Mouse (Mus musculus) megakaryocyte-erythroid progenitor cell, adult 5-6 weeks (primary cell): Measurements from ENCODE around the gene Nubpl. TPM values are rescaled to one million over a fixed set of nuclear protein-coding genes. Genes with fewer than 3 reads are reported as not detected.
A peak's percentile ranks its signal among the peaks of the same experiment; 100 is the strongest.

ENCODE experiments used
- ATAC-seq: replicated peaks from 2 replicates; pipeline ENCODE4 v1.8.0; 2016; ENCODE audit warnings: mild to moderate bottlenecking, inconsistent platforms; ENCODE audit not compliant: severe bottlenecking, poor library complexity, low FRiP score, low TSS enrichment
- total RNA-seq, 2 experiments: library from RNA; stranded (forward) in 1 of 2; stranded (reverse) in 1 of 2; fragments of 200-1000, 215-1000 nt in 1 of 2; fragments of >200 nt in 1 of 2; fragmentation: Nextera tagmentation in 1 of 2; gene quantifications; 2 replicates each; pipeline ENCODE4 v1.2.3; 2014 to 2017

Nubpl gene
- total RNA-seq (2014; fragmentation: Nextera tagmentation) = 7.5 and 8.8 TPM in 2 replicates
- total RNA-seq (2017) = 5.2 and 9.4 TPM in 2 replicates

DNA sequence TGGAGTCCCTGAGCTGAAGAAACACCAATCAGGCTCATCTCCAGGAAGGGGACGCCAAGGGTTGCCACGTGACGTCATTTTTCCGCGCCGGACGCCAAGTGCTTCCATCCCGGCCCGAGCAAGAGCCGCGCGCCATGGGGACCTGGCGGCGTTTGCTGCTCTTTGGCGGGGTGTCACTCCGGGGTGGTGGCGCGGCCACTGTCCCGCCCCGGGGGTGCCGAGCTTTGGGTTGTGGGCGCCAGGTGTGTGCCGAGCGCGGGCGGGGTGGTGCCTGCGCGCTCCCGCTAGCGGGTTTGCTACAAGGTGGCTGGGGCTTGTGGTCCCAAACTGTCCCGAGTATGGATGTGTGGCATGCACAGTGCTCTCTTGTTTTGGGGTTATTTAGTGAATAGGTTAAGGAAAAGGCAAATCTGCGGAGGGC lies at the start of gene Nubpl:
Gene Nubpl, plus strand, starts transcription at position 88 of the 421 bp plus-strand sequence.
- ATAC-seq = peak; percentile 98

DNA sequence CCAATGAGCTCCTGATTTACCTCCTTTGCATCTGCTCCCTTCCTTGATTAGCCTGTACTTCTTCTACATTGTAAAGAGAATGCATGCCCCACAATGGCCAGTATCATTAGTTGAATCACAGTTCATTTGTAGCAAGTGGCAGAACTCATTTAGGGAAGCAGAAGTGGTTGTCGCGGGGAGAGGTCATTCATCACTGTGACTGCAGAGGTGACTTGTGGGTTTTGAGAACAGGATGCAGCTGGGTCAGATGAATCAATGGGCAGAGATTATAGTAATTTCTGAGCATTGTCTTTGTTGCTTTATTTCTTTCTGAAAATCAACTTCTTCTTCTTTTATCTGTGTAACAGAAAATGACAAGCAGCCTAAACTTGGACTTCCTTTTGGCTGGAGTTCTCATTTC lies 48.2 kb upstream of the Nubpl start:
- no peak for ATAC-seq

DNA sequence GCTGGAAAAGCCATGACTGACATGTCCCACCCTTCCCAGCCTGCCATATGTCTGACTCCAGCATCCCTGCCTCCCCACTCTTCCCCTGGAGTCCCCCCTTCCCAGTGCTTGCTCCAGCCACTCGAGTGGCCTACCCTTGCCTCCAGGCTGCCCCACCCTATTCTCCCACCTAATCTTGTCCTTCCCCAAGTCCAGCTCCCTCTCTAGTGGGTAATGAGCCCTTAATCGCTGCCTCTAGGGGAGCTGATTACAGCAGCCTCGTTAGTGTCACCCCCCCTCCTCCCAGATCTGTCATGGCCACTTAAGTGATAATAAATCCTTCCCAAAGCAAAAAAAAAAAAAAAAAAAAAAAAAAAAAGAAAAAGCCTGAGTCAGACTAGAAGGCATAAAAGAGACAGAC lies 18.2 kb upstream of the Nubpl start:
- ATAC-seq = peak; percentile 47; the same call in 1 of the 2 replicates

DNA sequence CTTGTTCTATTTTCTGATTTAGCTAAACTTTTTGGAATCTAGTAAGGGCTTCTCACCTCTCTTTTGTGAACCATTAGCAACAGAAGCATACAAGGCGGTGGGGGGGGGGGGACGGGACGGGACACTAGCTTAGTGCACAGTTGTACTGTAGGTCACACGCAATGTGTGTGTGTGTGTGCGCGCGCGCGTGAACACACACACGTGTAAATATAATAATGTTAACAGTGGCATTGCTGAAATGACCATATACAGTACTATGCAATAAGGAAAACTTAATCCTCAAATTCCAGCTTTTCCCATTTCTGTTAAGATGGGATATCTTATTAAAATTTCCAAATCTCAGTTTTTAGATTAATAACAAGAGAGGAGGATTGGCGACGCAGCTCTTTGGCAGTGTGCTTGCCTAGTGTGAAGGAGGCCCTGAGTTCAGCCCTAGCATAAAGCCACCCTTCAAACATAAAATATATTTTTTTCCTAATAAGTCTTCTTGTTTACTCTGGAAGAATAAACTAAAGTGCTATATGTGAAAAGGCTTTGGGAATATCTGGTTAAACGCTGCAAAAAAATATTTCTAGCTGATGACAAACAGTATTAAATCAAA lies 388 bp upstream of the Nubpl start:
- ATAC-seq = peak; percentile 44; the same call in 1 of the 2 replicates

DNA sequence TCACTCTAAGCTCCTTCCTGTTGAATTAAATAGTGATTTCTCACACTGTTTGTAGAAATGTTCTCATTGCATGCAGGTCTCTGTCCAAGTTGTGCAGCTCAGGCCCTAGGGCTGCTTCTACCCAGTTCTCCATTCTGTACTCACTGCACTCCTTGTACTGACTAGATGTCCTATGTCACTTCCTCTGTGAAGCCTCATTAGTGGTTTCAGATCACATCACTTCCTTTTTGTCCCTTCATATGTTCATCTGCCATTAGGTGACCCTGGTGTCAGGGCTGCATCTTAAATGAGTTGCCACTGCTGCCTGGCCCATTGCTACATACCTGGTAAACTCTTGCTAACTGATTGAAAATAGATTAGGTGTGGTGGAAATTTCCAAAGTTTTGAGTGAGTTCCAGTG lies 22.7 kb downstream of the Nubpl start:
- ATAC-seq = no peak

DNA sequence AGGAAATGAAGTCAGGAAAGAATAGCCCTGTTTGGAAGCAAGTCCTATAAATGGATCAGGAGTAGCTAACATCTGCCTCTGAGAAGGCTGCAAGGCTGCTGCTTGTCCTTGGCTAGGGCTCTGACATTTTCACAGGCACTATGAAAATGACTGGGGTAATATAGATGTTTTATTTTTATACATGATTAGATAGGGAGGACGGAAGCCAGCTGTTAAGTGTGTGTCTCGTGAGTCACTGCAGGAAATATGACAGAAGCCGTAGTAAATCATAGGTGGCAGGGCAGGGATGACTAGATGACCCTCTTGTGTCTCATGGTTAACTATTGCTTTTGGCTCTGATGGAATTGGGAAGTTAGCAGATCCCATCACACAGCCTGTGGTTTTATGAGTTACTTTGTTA lies 28.9 kb downstream of the Nubpl start:
- ATAC-seq = no peak

DNA sequence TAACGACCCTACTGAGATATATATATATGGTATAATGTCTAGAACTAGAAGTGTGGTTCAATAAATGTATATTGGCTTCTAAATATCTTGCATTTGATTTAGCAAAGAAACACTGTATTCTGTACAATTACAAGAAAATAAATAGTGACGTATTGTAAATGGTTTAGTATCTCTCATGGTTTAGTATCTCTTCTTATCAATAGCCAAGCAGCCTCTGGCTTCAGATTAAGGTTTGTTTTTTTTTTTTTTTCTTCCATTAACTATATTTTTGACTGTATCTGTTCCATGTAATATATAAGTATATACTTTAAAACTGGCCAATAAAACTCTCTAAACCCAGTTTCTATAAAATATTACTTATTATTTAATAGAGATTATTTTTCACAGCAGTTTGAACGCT lies 31.5 kb downstream of the Nubpl start:
- no peak for ATAC-seq

DNA sequence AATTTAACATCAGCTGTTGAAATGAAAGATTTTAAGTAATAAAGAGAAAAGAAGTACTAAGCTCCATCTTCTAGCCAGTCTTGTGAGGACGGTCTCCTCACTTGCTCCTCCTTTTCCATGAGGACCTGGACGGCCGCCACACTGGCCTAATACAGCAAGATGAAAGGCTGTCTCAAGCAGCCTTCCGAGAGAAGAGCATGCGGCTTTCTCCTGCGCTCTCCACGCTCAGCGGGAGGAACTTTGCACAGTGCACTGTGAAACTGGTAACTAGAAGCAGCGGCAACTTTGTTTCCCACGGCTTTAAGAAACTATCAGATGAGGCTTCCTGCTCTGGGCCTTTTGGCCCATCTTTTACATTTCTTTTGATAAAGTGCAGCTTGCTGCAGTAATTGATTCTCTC lies 34.7 kb downstream of the Nubpl start:
- no peak for ATAC-seq

DNA sequence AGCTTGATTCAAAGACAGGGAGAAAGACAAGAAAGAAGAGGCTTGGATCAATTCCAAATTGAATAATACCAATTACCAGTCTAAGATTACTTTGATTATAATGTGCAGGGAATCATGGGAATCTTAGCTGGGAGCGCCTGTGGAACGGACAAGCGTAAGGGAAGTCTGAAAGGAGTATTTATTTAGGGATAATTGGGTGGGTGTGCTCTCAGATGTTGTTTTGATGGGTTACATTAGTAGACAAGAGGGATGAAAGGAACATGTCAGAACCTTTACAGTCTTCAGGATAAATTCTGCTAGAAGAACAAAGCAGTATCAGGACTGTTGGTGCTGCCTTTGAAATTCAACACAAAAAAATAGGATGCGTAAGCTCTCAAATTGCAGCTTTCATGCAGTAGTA lies 40.8 kb downstream of the Nubpl start:
- ATAC-seq = no peak

DNA sequence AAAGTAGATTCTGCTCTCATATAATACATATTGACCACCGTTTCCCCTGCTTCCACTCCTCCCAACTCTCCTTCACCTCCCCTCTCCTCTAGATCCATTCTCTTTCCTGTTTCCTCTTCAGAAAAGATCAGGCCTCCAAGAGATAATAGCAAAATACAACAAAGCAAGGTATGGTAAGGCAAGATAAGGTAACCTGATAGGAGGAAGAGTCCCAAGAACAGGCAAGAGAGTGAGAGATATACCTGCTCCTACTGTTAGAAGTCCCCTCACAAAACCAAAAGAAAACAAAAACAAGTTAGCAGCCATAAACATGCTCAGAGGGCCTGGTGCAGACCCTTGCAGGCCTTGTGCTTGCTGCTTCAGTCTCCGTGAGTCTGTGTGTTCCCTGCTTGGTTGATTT lies 49.1 kb downstream of the Nubpl start:
- peak; percentile 81 for ATAC-seq

DNA sequence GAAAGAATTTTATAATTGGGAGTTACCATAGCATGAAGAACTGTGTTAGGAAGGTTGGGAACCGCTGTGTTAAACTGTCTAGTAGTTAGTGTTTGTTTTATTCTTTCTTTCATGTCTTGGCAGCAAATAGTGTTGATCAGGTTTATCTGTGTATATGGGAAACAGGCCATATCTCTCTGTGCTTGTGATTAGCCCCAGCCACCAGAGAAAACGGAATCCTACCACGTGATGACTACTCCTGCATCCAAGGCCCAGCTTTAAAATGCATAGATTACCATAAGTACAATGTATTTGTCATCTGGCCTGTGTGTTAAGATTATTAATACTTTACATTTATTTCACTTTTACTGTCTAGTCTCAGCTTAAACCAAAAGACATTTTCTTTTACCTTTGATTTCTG lies 51.9 kb downstream of the Nubpl start:
- ATAC-seq = peak; percentile 58; the same call in 1 of the 2 replicates

DNA sequence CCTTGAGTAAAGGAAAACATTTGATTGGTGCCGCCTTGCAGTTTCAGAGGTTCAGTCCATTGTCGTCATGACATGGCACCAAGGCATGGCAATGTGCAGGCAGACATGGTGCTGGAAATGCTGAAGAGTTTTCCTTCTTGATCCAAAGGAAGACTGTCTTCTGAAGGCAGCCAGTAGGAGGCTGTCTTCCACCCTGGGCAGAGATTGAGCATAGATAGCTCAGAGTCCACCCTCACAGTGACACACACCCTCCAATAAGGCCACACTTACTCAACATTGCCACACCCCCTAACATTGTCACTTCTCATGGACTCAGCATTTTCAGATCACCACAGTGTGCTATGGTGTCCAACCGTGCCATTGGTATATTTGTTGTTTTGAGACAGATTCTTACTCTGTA lies 54.5 kb downstream of the Nubpl start:
- ATAC-seq = 0 out of 2 replicates have a peak, but pooled peaks have one; percentile 52

DNA sequence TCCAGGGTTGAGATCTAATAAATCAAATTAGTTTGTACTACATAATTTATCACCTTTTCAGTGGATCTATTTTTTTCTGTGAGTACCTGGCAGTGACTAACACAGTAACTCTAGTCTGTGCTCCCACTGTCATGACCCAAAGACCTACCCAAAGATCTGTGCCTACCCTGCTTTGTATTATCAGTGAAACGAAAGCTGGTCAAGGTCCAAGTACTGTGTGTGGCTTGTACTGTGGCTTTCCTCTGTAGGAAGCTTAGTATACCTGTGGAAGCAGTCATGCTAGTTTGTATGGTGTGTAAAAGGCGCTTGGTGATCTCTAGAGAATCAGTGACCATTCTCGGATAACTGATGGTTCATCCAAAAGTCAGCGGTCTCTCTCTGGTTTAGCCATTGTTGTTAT lies 57.4 kb downstream of the Nubpl start:
- ATAC-seq = no peak

DNA sequence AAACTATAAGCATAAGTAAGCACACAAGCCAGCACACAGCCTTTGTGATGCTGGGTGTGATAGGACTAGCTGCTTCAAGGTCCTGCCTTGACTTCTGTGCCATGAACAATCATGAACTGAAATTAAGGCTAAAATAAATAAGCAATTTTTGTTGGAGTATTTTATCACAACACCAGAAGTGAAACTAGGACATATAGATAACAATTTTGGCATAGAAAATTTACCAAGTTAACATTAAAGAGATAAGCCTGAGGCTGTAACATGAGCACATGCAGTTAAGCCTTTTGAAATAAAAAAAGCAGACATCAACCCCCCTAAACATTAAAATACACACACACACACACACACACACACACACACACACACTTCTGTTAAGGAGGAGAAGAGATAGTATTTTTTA lies 66.9 kb downstream of the Nubpl start:
- peak; percentile 50; the same call in 1 of the 2 replicates for ATAC-seq

DNA sequence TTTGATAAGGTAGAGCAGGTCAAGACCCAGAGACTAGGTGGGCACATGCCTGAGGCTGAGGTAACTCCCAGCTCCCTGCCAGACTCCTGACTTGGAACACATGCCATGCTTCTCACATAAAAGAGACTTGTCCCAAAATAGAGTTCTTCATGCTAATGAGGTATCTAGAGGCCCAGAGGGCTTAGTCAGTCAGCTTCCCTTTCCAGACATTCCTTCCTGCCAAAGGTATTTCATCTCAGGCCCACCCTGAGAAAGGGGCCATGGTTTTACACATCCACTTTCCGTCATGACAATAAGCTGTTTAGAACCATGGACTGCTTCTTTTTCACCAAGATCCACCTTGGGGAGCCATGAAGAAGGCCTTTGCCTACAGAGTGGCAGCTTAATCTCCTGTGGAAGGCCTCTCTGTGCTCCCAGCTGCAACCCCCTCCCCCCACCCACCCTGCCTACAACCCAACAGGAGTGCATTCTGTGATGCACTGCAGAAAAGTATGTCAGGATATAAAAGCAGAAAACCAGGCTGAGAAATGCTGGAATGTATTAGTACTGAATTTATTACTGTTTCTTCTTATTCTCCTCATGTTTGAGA lies 88.8 kb downstream of the Nubpl start:
- no peak for ATAC-seq

DNA sequence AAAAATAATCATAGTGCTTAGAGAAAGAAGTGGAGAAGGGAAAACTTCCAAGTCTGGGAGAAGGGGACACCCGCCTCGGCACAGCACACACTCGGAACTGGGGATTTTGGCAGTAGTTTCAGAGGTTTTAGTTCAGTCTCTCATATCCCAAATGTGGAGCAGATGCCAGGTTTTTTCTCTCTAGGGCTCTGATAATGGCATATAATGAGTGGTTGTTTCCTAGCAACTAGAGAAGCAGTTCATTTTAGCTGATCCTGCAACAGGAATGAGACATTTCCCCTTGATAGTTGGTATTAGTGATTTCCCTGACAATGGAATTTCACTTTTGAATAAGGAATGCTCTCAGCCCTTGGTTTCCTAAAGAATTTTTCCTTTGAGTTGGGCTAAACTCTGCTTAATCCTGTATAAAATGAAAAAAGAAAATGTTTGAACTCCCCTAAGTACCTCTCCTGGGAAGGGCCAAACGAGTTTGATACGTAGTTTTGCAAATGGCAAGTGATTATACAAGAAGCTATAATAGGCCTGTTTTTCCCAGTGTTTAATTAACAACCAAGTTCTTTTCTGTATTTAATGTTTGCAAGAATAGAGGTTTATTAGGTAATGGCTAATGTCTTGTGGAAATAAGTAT lies 89.5 kb downstream of the Nubpl start:
- ATAC-seq = no peak

DNA sequence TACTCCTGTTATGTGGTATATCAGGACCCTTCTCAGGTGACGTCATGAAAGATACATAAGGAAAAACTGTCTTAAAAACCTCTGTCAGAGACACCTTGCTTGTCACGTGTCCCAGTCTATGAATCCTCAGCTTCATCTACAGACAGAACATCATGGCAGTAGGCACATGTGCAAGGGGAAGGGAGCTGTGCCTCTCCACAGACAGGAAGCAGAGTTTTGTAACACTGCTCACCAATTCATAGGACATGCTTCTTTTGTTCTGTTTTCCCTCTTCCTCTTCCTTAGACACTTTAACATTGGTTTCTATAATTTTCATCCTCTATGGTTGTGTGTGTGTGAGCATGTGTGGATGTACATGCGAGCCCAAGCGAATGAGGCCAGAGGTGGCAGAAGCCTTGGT lies 100.9 kb downstream of the Nubpl start:
- ATAC-seq = no peak

DNA sequence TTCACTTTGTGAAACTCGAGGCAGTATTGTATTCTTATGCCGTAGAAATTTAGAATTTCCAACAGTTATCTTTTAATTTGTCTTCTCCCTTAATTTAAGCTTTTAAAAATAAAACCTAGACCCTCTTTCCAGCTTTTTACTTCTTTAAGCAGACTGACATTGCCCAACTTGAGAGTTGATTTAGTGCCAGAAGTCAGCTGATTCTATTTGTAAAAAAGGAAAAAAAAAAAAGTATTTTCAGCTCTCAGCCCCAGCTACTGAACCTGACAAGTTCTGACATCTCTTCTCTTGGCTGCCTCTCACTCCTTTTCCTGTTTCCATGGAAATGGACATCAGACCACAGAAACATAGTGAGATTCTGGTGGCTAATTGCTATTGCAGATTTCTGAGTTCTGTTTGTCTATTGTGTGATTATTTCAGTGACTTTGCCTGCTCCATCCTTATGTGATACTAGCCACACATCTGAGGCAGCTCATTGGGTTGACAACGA lies 111.6 kb downstream of the Nubpl start:
- ATAC-seq = no peak

DNA sequence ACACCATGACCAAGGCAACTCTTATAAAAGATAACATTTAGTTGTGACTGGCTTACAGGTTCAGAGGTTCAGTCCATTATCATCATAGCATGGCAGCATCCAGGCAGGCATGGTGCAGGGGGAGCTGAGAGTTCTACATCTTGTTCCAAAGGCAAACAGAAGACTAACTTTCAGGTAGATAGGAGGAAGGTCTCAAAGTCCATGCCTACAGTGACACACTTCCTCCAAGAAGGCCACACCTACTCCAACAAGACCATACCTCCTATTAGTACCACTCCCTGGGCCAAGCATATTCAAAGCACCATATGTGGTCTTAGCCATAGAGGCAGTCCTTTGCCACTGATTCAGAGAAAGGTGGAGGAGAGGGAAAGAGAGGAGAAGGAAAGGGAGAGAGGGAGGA lies 113.6 kb downstream of the Nubpl start:
- ATAC-seq = no peak

DNA sequence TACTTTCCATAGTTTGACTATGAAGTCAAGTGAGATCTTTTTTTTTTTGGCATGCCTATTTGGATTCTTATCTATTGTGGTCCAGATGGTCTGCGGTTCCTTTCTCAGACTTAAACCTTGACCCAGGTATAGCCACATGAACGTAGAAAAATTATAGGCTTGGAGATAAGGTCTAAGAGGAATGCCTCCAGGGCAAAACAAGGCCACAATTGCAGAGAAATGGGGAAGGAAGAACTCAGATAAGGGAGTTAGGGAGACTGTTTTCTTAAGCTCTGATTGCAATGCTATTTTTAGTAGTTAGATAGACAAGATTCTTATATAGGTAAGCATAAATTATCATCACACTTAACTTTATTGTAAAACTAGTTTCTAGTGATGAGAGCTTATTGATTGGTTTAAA lies 117.3 kb downstream of the Nubpl start:
- no peak for ATAC-seq

DNA sequence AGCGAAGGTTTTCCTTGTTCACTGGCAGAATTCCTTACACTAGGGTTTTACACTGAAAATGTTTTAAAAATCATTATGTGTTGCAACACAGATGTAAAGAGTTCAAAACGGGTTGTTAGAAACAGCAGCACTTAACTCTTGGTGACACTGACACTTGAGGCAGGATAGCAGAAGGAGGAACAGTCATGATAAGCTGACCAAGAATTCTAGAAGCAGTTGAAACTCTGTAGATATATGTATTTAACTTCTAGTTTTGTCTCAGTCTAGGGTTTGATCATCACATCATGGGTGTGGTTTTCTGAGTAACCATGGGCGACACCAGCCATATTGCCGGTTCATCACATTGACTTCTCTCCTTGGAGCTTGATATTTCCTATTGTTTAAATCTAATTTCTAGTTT lies 127.4 kb downstream of the Nubpl start:
- no peak for ATAC-seq
